Mouse (Mus musculus) forebrain, embryonic 16.5 days (tissue): ENCODE data around the gene Chrnb1. TPM values are rescaled to one million over a fixed set of nuclear protein-coding genes. Genes with fewer than 3 reads are reported as not detected.

Experiments used
- ATAC-seq: fragments of 200-750 bp; cut with Nextera tagmentation; 2 replicates; pipeline ENCODE4 v1.8.0; 2017; ENCODE audit warnings: mild to moderate bottlenecking, moderate library complexity
- H3K27ac ChIP-seq: fragments of 300-500 bp; sonication (generic); 2 replicates; pipeline ENCODE4 v1.5.1; 2014; ENCODE audit warnings: low read length, control low read depth
- H3K27me3 ChIP-seq: fragments of 300-500 bp; sonication (generic); replicated peaks from 2 replicates; pipeline ENCODE4 v1.6.1; 2014; ENCODE audit warnings: low read length; ENCODE audit not compliant: control insufficient read depth, insufficient read depth
- H3K36me3 ChIP-seq: fragments of 300-500 bp; sonication (generic); 2 replicates; pipeline ENCODE4 v1.6.1; 2014; ENCODE audit not compliant: control insufficient read depth, insufficient read depth
- H3K4me1 ChIP-seq: fragments of 300-500 bp; sonication (generic); replicated peaks from 2 replicates; pipeline ENCODE4 v1.6.1; 2014; ENCODE audit warnings: low read length; ENCODE audit not compliant: control insufficient read depth, insufficient read depth
- H3K4me2 ChIP-seq: fragments of 300-500 bp; sonication (generic); 2 replicates; pipeline ENCODE4 v1.6.1; 2014; ENCODE audit warnings: mild to moderate bottlenecking, low read length, control low read depth
- H3K4me3 ChIP-seq: fragments of 300-500 bp; sonication (generic); replicated peaks from 2 replicates; pipeline ENCODE4 v1.5.1; 2014; ENCODE audit warnings: mild to moderate bottlenecking, low read length, control low read depth
- H3K9ac ChIP-seq: fragments of 300-500 bp; sonication (generic); replicated peaks from 2 replicates; pipeline ENCODE4 v1.6.1; 2014; ENCODE audit warnings: low read depth, low read length, control low read depth
- H3K9me3 ChIP-seq: fragments of 300-500 bp; sonication (generic); 2 replicates; pipeline ENCODE4 v1.6.1; 2016; ENCODE audit warnings: low read length; ENCODE audit not compliant: control insufficient read depth
- WGBS: fragments of 180-500 bp; shearing (Covaris S2); extraction: QIAGEN DNeasy Blood & Tissue Kit; methylation state at CpG from one replicate; pipeline ENCODE4 v1.1.7; 2014; 5-methylcytosine and 5-hydroxymethylcytosine counted together
- polyA plus RNA-seq: library from polyadenylated mRNA; unstranded; fragments of >200 nt; fragmentation: Nextera tagmentation; extraction: Ambion mirVana; gene quantifications from 2 replicates; pipeline ENCODE4 v1.2.1, GENCODE M21; 2015

The Chrnb1 gene
- polyA plus RNA-seq, 1 experiment from 2014 or later, result 1.2 TPM

- no peak for ATAC-seq
- Histone ChIP-seq H3K9me3 (no peaks in the 10 kb centered on the region), H3K27ac (no peak overlapping the region), H3K27me3 (no peaks in the 10 kb centered on the region), H3K4me3 (peak overlapping the region; percentile 79), H3K4me1 (peaks cover 31% of the 10 kb centered on the region), H3K36me3 (peaks cover 7% of the 10 kb centered on the region; the same call in 1 of the 2 replicates), H3K4me2 (peak overlapping the region; percentile 93), H3K9ac (peak overlapping the region; percentile 92)
- WGBS, result 54% methylated on average over 8 of the region's 8 CpGs
These were observed 37.8 kb upstream of the Chrnb1 start for GRCm38 (mm10) chr11:69833554-69833953.

- no peak for ATAC-seq
These were observed 33.1 kb upstream of the Chrnb1 start for GRCm38 (mm10) chr11:69828832-69829231.

GRCm38 (mm10) chr11:69823456-69823855, 27.7 kb upstream of the Chrnb1 start:
- Histone ChIP-seq H3K4me3 (no peak overlapping the region), H3K27ac (no peak overlapping the region), H3K9ac (no peak overlapping the region), H3K4me1 (no peaks in the 10 kb centered on the region), H3K36me3 (peaks cover 32% of the 10 kb centered on the region), H3K27me3 (no peaks in the 10 kb centered on the region), H3K4me2 (no peak overlapping the region), H3K9me3 (no peaks in the 10 kb centered on the region)
- 80% methylated on average over 2 of the region's 2 CpGs for WGBS
- ATAC-seq, result no peak

More at GRCm38 (mm10) chr11:69828832-69829231, 33.1 kb upstream of the Chrnb1 start:
- Histone ChIP-seq H3K9me3 (no peaks in the 10 kb centered on the region), H3K4me2 (no peak overlapping the region), H3K9ac (no peak overlapping the region), H3K36me3 (peaks cover 39% of the 10 kb centered on the region), H3K27me3 (no peaks in the 10 kb centered on the region), H3K4me1 (peaks cover 8% of the 10 kb centered on the region), H3K4me3 (no peak overlapping the region), H3K27ac (no peak overlapping the region)
- 51% methylated on average over 5 of the region's 5 CpGs for WGBS

GRCm38 (mm10) chr11:69822080-69822479, 26.3 kb upstream of the Chrnb1 start, which contains the start of gene Spem1:
TSS of gene Spem1 (minus strand) at chr11:69822180.
- Histone ChIP-seq H3K4me2 (no peak within 1 kb of the TSS), H3K27ac (no peak within 1 kb of the TSS), H3K4me1 (no peaks in the 10 kb centered on the region), H3K9ac (no peak within 1 kb of the TSS), H3K9me3 (no peaks in the 10 kb centered on the region), H3K36me3 (peaks cover 19% of the 10 kb centered on the region), H3K4me3 (no peak within 1 kb of the TSS), H3K27me3 (no peaks in the 10 kb centered on the region)
- 86% methylated on average over 3 of the region's 3 CpGs for WGBS
- no peak for ATAC-seq

GRCm38 (mm10) chr11:69818871-69819270, 23.1 kb upstream of the Chrnb1 start:
- no peak overlapping the region for H3K4me3 ChIP-seq
- no peaks in the 10 kb centered on the region for H3K27me3 ChIP-seq
- ATAC-seq, result no peak
- no peak overlapping the region for H3K27ac ChIP-seq
- no peaks in the 10 kb centered on the region for H3K4me1 ChIP-seq
- WGBS, result 92% methylated on average over 8 of the region's 8 CpGs
- no peaks in the 10 kb centered on the region for H3K9me3 ChIP-seq
- no peak overlapping the region for H3K4me2 ChIP-seq
- H3K36me3 ChIP-seq, result peaks cover under 1% of the 10 kb centered on the region; the same call in 1 of the 2 replicates
- no peak overlapping the region for H3K9ac ChIP-seq

GRCm38 (mm10) chr11:69818365-69818764, 22.6 kb upstream of the Chrnb1 start, which contains the start of gene Spem2:
TSS of gene Spem2 (minus strand) at chr11:69818465.
- Histone ChIP-seq H3K9ac (no peak within 1 kb of the TSS), H3K36me3 (no peaks in the 10 kb centered on the region), H3K27me3 (no peaks in the 10 kb centered on the region), H3K4me3 (no peak within 1 kb of the TSS), H3K4me2 (no peak within 1 kb of the TSS), H3K9me3 (no peaks in the 10 kb centered on the region), H3K27ac (no peak within 1 kb of the TSS), H3K4me1 (no peaks in the 10 kb centered on the region)
- WGBS, result 88% methylated on average over 2 of the region's 2 CpGs
- ATAC-seq, result no peak

GRCm38 (mm10) chr11:69816520-69816919, 20.8 kb upstream of the Chrnb1 start:
- no peaks in the 10 kb centered on the region for H3K27me3 ChIP-seq
- no peak overlapping the region for H3K9ac ChIP-seq
- H3K36me3 ChIP-seq, result no peaks in the 10 kb centered on the region
- no peak overlapping the region for H3K4me2 ChIP-seq
- no peaks in the 10 kb centered on the region for H3K9me3 ChIP-seq
- no peak for ATAC-seq
- H3K4me1 ChIP-seq, result no peaks in the 10 kb centered on the region
- WGBS, result 92% methylated on average over 12 of the region's 12 CpGs
- no peak overlapping the region for H3K4me3 ChIP-seq
- H3K27ac ChIP-seq, result no peak overlapping the region

GRCm38 (mm10) chr11:69815155-69815554, 19.4 kb upstream of the Chrnb1 start, which contains the start of gene Gm39566:
TSS of gene Gm39566 (minus strand) at chr11:69815298.
- WGBS, result 66% methylated on average over 10 of the region's 10 CpGs
- Histone ChIP-seq H3K4me3 (no peak within 1 kb of the TSS), H3K27ac (no peak within 1 kb of the TSS), H3K4me2 (no peak within 1 kb of the TSS), H3K4me1 (no peaks in the 10 kb centered on the region), H3K9me3 (no peaks in the 10 kb centered on the region), H3K27me3 (no peaks in the 10 kb centered on the region), H3K9ac (no peak within 1 kb of the TSS), H3K36me3 (no peaks in the 10 kb centered on the region)
- no peak for ATAC-seq

- no peak overlapping the region for H3K4me3 ChIP-seq
- peaks cover 6% of the 10 kb centered on the region for H3K27me3 ChIP-seq
- no peak for ATAC-seq
- H3K9me3 ChIP-seq, result no peaks in the 10 kb centered on the region
- no peaks in the 10 kb centered on the region for H3K36me3 ChIP-seq
- no peak overlapping the region for H3K27ac ChIP-seq
- no peak overlapping the region for H3K4me2 ChIP-seq
- no peaks in the 10 kb centered on the region for H3K4me1 ChIP-seq
- no peak overlapping the region for H3K9ac ChIP-seq
These were observed 14.5 kb upstream of the Chrnb1 start for GRCm38 (mm10) chr11:69810280-69810679.

- Histone ChIP-seq H3K9me3 (no peaks in the 10 kb centered on the region), H3K4me2 (no peak overlapping the region), H3K9ac (no peak overlapping the region), H3K36me3 (no peaks in the 10 kb centered on the region), H3K4me3 (no peak overlapping the region), H3K27ac (no peak overlapping the region), H3K27me3 (peaks cover 19% of the 10 kb centered on the region), H3K4me1 (peaks cover 24% of the 10 kb centered on the region)
- WGBS, result 85% methylated on average over 2 of the region's 2 CpGs
- ATAC-seq, result no peak
These were observed 11.9 kb upstream of the Chrnb1 start for GRCm38 (mm10) chr11:69807641-69808040.
